Mouse (Mus musculus) stomach, postnatal 0 days (tissue): ENCODE data around the gene Kmt5b. TPM values are rescaled to one million over a fixed set of nuclear protein-coding genes. Genes with fewer than 3 reads are reported as not detected.

Experiments
- ATAC-seq: fragments of 200-750 bp; cut with Nextera tagmentation; 2 replicates; pipeline ENCODE4 v1.8.0; 2017; ENCODE audit not compliant: low FRiP score, low TSS enrichment
- DNase-seq: peaks from one replicate; pipeline ENCODE4 v3.0.0-alpha.2; 2016; ENCODE audit warnings: low spot score
- H3K27ac ChIP-seq: fragments of 300-500 bp; sonication (generic); replicated peaks from 2 replicates; pipeline ENCODE4 v1.5.1; 2014; ENCODE audit warnings: mild to moderate bottlenecking, control low read depth
- H3K27me3 ChIP-seq: fragments of 300-500 bp; sonication (generic); 2 replicates; pipeline ENCODE4 v1.6.1; 2014; ENCODE audit warnings: low read length; ENCODE audit not compliant: control insufficient read depth, insufficient read depth
- H3K36me3 ChIP-seq: fragments of 300-500 bp; sonication (generic); 2 replicates; pipeline ENCODE4 v1.6.1; 2014; ENCODE audit warnings: low read length, mixed read lengths; ENCODE audit not compliant: control insufficient read depth, insufficient read depth
- H3K4me1 ChIP-seq: fragments of 300-500 bp; sonication (generic); replicated peaks from 2 replicates; pipeline ENCODE4 v1.6.1; 2014; ENCODE audit warnings: antibody characterized with exemption; ENCODE audit not compliant: control insufficient read depth, insufficient read depth
- H3K4me2 ChIP-seq: fragments of 300-500 bp; sonication (generic); replicated peaks from 2 replicates; pipeline ENCODE4 v1.6.1; 2014; ENCODE audit warnings: low read depth, mild to moderate bottlenecking, control low read depth, moderate library complexity
- H3K4me3 ChIP-seq: fragments of 300-500 bp; sonication (generic); 2 replicates; pipeline ENCODE4 v1.5.1; 2014; ENCODE audit warnings: low read depth, low read length, control low read depth
- H3K9ac ChIP-seq: fragments of 300-500 bp; sonication (generic); 2 replicates; pipeline ENCODE4 v1.6.1; 2014; ENCODE audit warnings: mild to moderate bottlenecking, low read length, control low read depth, mixed read lengths
- H3K9me3 ChIP-seq: fragments of 300-500 bp; sonication (generic); 2 replicates; pipeline ENCODE4 v1.6.1; 2016; ENCODE audit warnings: low read length; ENCODE audit not compliant: control insufficient read depth
- CTCF ChIP-seq: IDR thresholded peaks from 2 replicates; pipeline ENCODE4 v1.5.1; 2016; ENCODE audit warnings: antibody characterized with exemption, low read depth, mild to moderate bottlenecking, moderate library complexity
- EP300 ChIP-seq: optimal IDR thresholded peaks from 2 replicates; pipeline ENCODE3; 2016; ENCODE audit warnings: antibody characterized with exemption
- WGBS: fragments of 180-500 bp; shearing (Covaris S2); extraction: QIAGEN DNeasy Blood & Tissue Kit; methylation state at CpG from one replicate; pipeline ENCODE4 v1.1.7; 2014; 5-methylcytosine and 5-hydroxymethylcytosine counted together
- polyA plus RNA-seq: library from polyadenylated mRNA; unstranded; fragments of >200 nt; fragmentation: Nextera tagmentation; extraction: Ambion mirVana; gene quantifications from 2 replicates; pipeline ENCODE4 v1.2.1, GENCODE M21; 2015

Gene Kmt5b
- polyA plus RNA-seq, 1 experiment from 2014 or later: 12.4 TPM

GRCm38 (mm10) chr19:3850847-3851469 is 83.7 kb downstream of the Kmt5b start:
- TF ChIP-seq CTCF (no peak), EP300 (no peak)

GRCm38 (mm10) chr19:3851502-3851962 is 84.3 kb downstream of the Kmt5b start, which contains the start of gene Chka:
Gene Chka (plus strand): TSS chr19:3851773.
- ATAC-seq (peak; percentile 95), DNase-seq (peak; percentile 97)
- TF ChIP-seq CTCF (peak; percentile 51), EP300 (no peak)

More at GRCm38 (mm10) chr19:3850847-3851469, 83.7 kb downstream of the Kmt5b start:
- ATAC-seq: peak; percentile 26
- peak overlapping the region; percentile 99 for H3K27ac ChIP-seq
- no peaks in the 10 kb centered on the region for H3K9me3 ChIP-seq
- H3K9ac ChIP-seq: peak overlapping the region; percentile 61
- peak; percentile 72 for DNase-seq
- peak overlapping the region; percentile 82 for H3K4me3 ChIP-seq
- no peaks in the 10 kb centered on the region for H3K36me3 ChIP-seq
- H3K4me2 ChIP-seq: peak overlapping the region; percentile 91
- WGBS: 4% methylated on average over 19 of the region's 19 CpGs
- H3K27me3 ChIP-seq: no peaks in the 10 kb centered on the region
- H3K4me1 ChIP-seq: peaks cover 8% of the 10 kb centered on the region

GRCm38 (mm10) chr19:3851979-3852681 is 84.9 kb downstream of the Kmt5b start:
- Histone ChIP-seq H3K4me3 (peak overlapping the region; percentile 82), H3K27ac (peak overlapping the region; percentile 99), H3K27me3 (no peaks in the 10 kb centered on the region), H3K4me1 (peaks cover 8% of the 10 kb centered on the region), H3K4me2 (peak overlapping the region; percentile 91), H3K36me3 (no peaks in the 10 kb centered on the region), H3K9me3 (no peaks in the 10 kb centered on the region), H3K9ac (peak overlapping the region; percentile 91)
- WGBS: under 1% methylated on average over 65 of the region's 74 CpGs
- no peak for TF ChIP-seq EP300
- no peak for TF ChIP-seq CTCF
- ATAC-seq: peak; percentile 17
- DNase-seq: peak; percentile 71

More at GRCm38 (mm10) chr19:3851502-3851962, 84.3 kb downstream of the Kmt5b start, which contains the start of gene Chka:
- H3K27ac ChIP-seq: peak within 1 kb of the TSS; percentile 99
- no peaks in the 10 kb centered on the region for H3K36me3 ChIP-seq
- H3K27me3 ChIP-seq: no peaks in the 10 kb centered on the region
- H3K4me3 ChIP-seq: peak within 1 kb of the TSS; percentile 82
- H3K4me2 ChIP-seq: peak within 1 kb of the TSS; percentile 91
- H3K4me1 ChIP-seq: peaks cover 8% of the 10 kb centered on the region
- H3K9me3 ChIP-seq: no peaks in the 10 kb centered on the region
- peak within 1 kb of the TSS; percentile 91 for H3K9ac ChIP-seq
- under 1% methylated on average over 48 of the region's 54 CpGs for WGBS

GRCm38 (mm10) chr19:3853121-3853520 is 85.9 kb downstream of the Kmt5b start:
- no peak overlapping the region for H3K9ac ChIP-seq
- no peak for TF ChIP-seq EP300
- TF ChIP-seq CTCF: no peak
- H3K9me3 ChIP-seq: no peaks in the 10 kb centered on the region
- H3K27ac ChIP-seq: no peak overlapping the region
- H3K27me3 ChIP-seq: no peaks in the 10 kb centered on the region
- peaks cover 8% of the 10 kb centered on the region for H3K4me1 ChIP-seq
- ATAC-seq: no peak
- WGBS: 70% methylated on average over 10 of the region's 10 CpGs
- H3K4me2 ChIP-seq: peak overlapping the region; percentile 91
- no peaks in the 10 kb centered on the region for H3K36me3 ChIP-seq
- peak overlapping the region; percentile 82 for H3K4me3 ChIP-seq
- no peak for DNase-seq

- H3K9me3 ChIP-seq: no peaks in the 10 kb centered on the region
- H3K4me1 ChIP-seq: peaks cover 8% of the 10 kb centered on the region
- peak overlapping the region; percentile 91 for H3K4me2 ChIP-seq
- H3K4me3 ChIP-seq: no peak overlapping the region
- H3K9ac ChIP-seq: no peak overlapping the region
- no peak for DNase-seq
- H3K27me3 ChIP-seq: no peaks in the 10 kb centered on the region
- TF ChIP-seq CTCF: no peak
- no peak for TF ChIP-seq EP300
- no peak overlapping the region for H3K27ac ChIP-seq
- WGBS: 71% methylated on average over 1 of the region's 1 CpGs
- H3K36me3 ChIP-seq: no peaks in the 10 kb centered on the region
- ATAC-seq: no peak
Measured at GRCm38 (mm10) chr19:3853891-3854290, 86.7 kb downstream of the Kmt5b start.

GRCm38 (mm10) chr19:3855091-3855490 is 87.9 kb downstream of the Kmt5b start:
- no peak for TF ChIP-seq EP300
- TF ChIP-seq CTCF: no peak
- no peak overlapping the region for H3K9ac ChIP-seq
- WGBS: 38% methylated on average over 6 of the region's 6 CpGs
- no peaks in the 10 kb centered on the region for H3K9me3 ChIP-seq
- H3K27me3 ChIP-seq: no peaks in the 10 kb centered on the region
- DNase-seq: no peak
- ATAC-seq: no peak
- H3K36me3 ChIP-seq: no peaks in the 10 kb centered on the region
- H3K4me1 ChIP-seq: peaks cover 8% of the 10 kb centered on the region
- no peak overlapping the region for H3K27ac ChIP-seq
- no peak overlapping the region for H3K4me3 ChIP-seq
- H3K4me2 ChIP-seq: peak overlapping the region; percentile 36; the same call in 1 of the 2 replicates
